In genomic region chr5:107725435-107726261, GRCm38 (mm10) we compare ENCODE assay signal across 8 mouse cellular contexts. TPM values are rescaled to one million over a fixed set of nuclear protein-coding genes. Genes with fewer than 3 reads are reported as not detected.
A peak's percentile ranks its signal among the peaks of the same experiment; 100 is the strongest.
DNase-seq lines count a peak whose midpoint lies in the region; ATAC-seq and TF ChIP-seq lines count a peak whose summit lies in the region.

Gene Gfi1, minus strand, starts transcription at chr5:107726036.

- peak; percentile 10 to 51 for DNase-seq in adrenal gland, adult (ENCODE audit: inconsistent age in 2 of 2, low spot score in 1 of 2)
- no peak for DNase-seq in adrenal gland, adult 18-20 months (ENCODE audit: low spot score in 2 of 2)
- peak; percentile 25 for DNase-seq in adrenal gland, postnatal 14 days
- DNase-seq in limb, embryonic 10.5 days (ENCODE audit: low spot score), result peak; percentile 70
- no peak for DNase-seq in urinary bladder, postnatal 14 days (ENCODE audit: low spot score)

- peaks cover 89% of the 10 kb centered on the region for H3K27me3 ChIP-seq in heart, embryonic 12.5 days (replicated peaks)
- H3K27me3 ChIP-seq in limb, embryonic 10.5 days (ENCODE audit: low read depth, poor library complexity, severe bottlenecking), result peaks cover 100% of the 10 kb centered on the region
- H3K27me3 ChIP-seq in midbrain, embryonic 15.5 days (replicated peaks), result peaks cover 84% of the 10 kb centered on the region
- H3K27me3 ChIP-seq in testis, adult 2 months (ENCODE audit: control insufficient read depth, insufficient read depth, low read length), result peaks cover 3% of the 10 kb centered on the region; the same call in 1 of the 2 replicates

- H3K27ac ChIP-seq in heart, embryonic 12.5 days (ENCODE audit: poor library complexity, severe bottlenecking), result no peak within 1 kb of the TSS
- H3K27ac ChIP-seq in limb, embryonic 10.5 days, result no peak within 1 kb of the TSS
- H3K27ac ChIP-seq in midbrain, embryonic 15.5 days, result no peak within 1 kb of the TSS
- H3K27ac ChIP-seq in testis, adult 2 months (ENCODE audit: control insufficient read depth, insufficient read depth, low read depth, low read length), result no peak within 1 kb of the TSS

- H3K4me2 ChIP-seq in heart, embryonic 12.5 days, result peak within 1 kb of the TSS; percentile 70
- H3K4me2 ChIP-seq in midbrain, embryonic 15.5 days, result peak within 1 kb of the TSS; percentile 36

- 1% methylated on average over 41 of the region's 41 CpGs for WGBS in heart, embryonic 12.5 days
- WGBS in limb, embryonic 10.5 days, result 2% methylated on average over 41 of the region's 41 CpGs
- WGBS in midbrain, embryonic 15.5 days, result under 1% methylated on average over 41 of the region's 41 CpGs

- peaks cover 49% of the 10 kb centered on the region for H3K4me1 ChIP-seq in heart, embryonic 12.5 days (replicated peaks)
- H3K4me1 ChIP-seq in limb, embryonic 10.5 days, result peaks cover 55% of the 10 kb centered on the region
- peaks cover 50% of the 10 kb centered on the region for H3K4me1 ChIP-seq in midbrain, embryonic 15.5 days
- H3K4me1 ChIP-seq in testis, adult 2 months (ENCODE audit: control insufficient read depth, insufficient read depth, low read length), result peaks cover 33% of the 10 kb centered on the region

- no peak for TF ChIP-seq CTCF in testis, adult 2 months (IDR thresholded peaks at IDR 0.05; ENCODE audit: control insufficient read depth, insufficient read depth, insufficient replicate concordance, low read depth, low read length)

- H3K9ac ChIP-seq in heart, embryonic 12.5 days, result 0 out of 2 replicates have a peak within 1 kb of the TSS, but pooled peaks have one; percentile 1
- no peak within 1 kb of the TSS for H3K9ac ChIP-seq in midbrain, embryonic 15.5 days

- H3K36me3 ChIP-seq in heart, embryonic 12.5 days, result no peaks in the 10 kb centered on the region
- H3K36me3 ChIP-seq in limb, embryonic 10.5 days, result no peaks in the 10 kb centered on the region
- no peaks in the 10 kb centered on the region for H3K36me3 ChIP-seq in midbrain, embryonic 15.5 days (replicated peaks)
- H3K36me3 ChIP-seq in testis, adult 2 months (ENCODE audit: control insufficient read depth, insufficient read depth, low read length), result no peaks in the 10 kb centered on the region

- no peaks in the 10 kb centered on the region for H3K9me3 ChIP-seq in heart, embryonic 12.5 days (replicated peaks)
- H3K9me3 ChIP-seq in limb, embryonic 10.5 days (replicated peaks), result no peaks in the 10 kb centered on the region
- H3K9me3 ChIP-seq in midbrain, embryonic 15.5 days, result no peaks in the 10 kb centered on the region; the same call in 1 of the 2 replicates

- peak within 1 kb of the TSS; percentile 42 for H3K4me3 ChIP-seq in heart, embryonic 12.5 days
- peak within 1 kb of the TSS; percentile 44 for H3K4me3 ChIP-seq in limb, embryonic 10.5 days
- peak within 1 kb of the TSS; percentile 8 for H3K4me3 ChIP-seq in midbrain, embryonic 15.5 days
- H3K4me3 ChIP-seq in testis, adult 2 months (ENCODE audit: control insufficient read depth, low read depth, low read length), result peak within 1 kb of the TSS; percentile 41

- no peak for TF ChIP-seq POLR2A in testis, adult 2 months (IDR thresholded peaks at IDR 0.05; ENCODE audit: control insufficient read depth, low read depth, low read length)

- no peak for ATAC-seq in heart, embryonic 12.5 days (ENCODE audit: insufficient number of reproducible peaks, low FRiP score)
- no peak for ATAC-seq in midbrain, embryonic 15.5 days (replicated peaks)

RNA-seq across cellular contexts. Expression of gene Gfi1, which starts in this region (rescaled TPM):
- total RNA-seq in adrenal gland, adult 18-20 months (2021), result under 1 TPM in 1 of 2 experiments, not detected in 1; 0.32 TPM
- total RNA-seq in adrenal gland, postnatal 14 days (2021), result 0.30 and 0.56 TPM in 2 replicates
- 0.08 TPM in 1 of 2 replicates, not detected in the other for polyA plus RNA-seq in heart, embryonic 12.5 days (2016; fragmentation: Nextera tagmentation; extraction: Ambion mirVana)
- 0.05 and 0.26 TPM in 2 replicates for polyA plus RNA-seq in limb, embryonic 10.5 days (2016; fragmentation: Nextera tagmentation; extraction: Ambion mirVana)
- polyA plus RNA-seq in midbrain, embryonic 15.5 days (2015; fragmentation: Nextera tagmentation; extraction: Ambion mirVana), result not detected in 2 replicates
- 1.3 and 1.8 TPM in 2 replicates for polyA plus RNA-seq in testis, adult 2 months (2012; rRNA removed)

Comparison
In these comparisons a context has a peak if more than half of its experiments do, and no peak if none do; other contexts are left out.
1. DNase-seq: peak in adrenal gland, adult (2 of 2); none in adrenal gland, adult 18-20 months (0 of 2) and urinary bladder, postnatal 14 days (single experiment).
2. Peak in DNase-seq in adrenal gland, postnatal 14 days; RNA of the gene not detected or under 1 TPM.
3. Peak in DNase-seq and H3K4me3 ChIP-seq in limb, embryonic 10.5 days; RNA of the gene not detected or under 1 TPM.
4. Peak in every context shown above with its lines, with median percentiles within 50 percentile points of each other: H3K4me3 ChIP-seq.